Mouse (Mus musculus) liver, embryonic 14.5 days (tissue): ENCODE data around the gene Cpne5.

Experiments used
- CTCF ChIP-seq: IDR thresholded peaks from 2 replicates; pipeline ENCODE4 v1.5.1; 2016; ENCODE audit warnings: antibody characterized with exemption, low read depth, control low read depth
- EP300 ChIP-seq: IDR thresholded peaks from 2 replicates; pipeline ENCODE4 v1.6.1; 2016; ENCODE audit warnings: antibody characterized with exemption, low read depth

DNA sequence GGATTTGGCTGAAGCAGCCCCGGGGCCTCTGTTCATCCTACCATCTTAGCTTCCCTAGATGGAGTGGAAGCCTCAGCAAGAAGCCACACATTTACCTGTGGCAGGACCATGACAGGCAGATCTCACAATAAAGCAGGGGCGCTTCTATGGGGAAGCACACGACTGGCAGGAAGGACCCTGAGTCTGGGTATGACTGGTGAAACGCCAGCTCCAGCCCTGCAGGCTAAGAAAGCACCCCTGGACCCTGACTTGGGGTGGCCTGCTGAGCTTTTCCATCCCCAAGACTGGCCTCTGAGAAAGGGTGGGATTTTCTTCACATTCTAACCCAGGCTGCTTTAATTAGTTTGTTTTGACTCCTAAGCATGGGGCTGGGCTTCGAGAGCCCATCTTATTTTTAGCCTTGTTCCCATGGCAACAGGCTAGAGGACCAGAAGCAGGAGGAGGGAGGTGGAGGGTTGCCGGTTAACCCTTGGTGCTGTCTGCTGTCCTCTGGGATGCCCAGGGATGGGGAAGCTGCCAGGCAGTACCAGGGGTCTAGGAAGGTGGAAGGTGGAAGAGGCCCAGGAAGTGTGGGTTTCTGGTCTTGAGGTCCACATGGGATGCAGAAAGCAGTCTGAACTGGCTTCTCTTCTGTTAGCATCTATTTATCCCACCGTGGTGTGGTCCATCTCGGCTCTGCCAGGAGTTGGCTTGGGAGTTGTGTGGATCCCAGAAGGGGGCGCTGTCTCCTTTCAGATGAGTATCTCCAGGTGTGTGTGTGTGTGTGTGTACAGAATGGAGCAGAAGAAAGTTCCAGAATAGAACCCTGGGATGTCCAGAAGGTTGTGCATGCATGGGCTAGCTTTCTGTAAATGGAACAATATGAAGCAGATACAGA, 61.3 kb downstream of the Cpne5 start:
- TF ChIP-seq CTCF = peak; percentile 58
- no peak for TF ChIP-seq EP300
